Mouse (Mus musculus): ENCODE data around the gene Gpr153. TPM values are rescaled to one million over a fixed set of nuclear protein-coding genes. Genes with fewer than 3 reads are reported as not detected.

Gene Gpr153
- polyA plus RNA-seq, 1 experiment from 2014 or later, result 5.2 TPM

DNA sequence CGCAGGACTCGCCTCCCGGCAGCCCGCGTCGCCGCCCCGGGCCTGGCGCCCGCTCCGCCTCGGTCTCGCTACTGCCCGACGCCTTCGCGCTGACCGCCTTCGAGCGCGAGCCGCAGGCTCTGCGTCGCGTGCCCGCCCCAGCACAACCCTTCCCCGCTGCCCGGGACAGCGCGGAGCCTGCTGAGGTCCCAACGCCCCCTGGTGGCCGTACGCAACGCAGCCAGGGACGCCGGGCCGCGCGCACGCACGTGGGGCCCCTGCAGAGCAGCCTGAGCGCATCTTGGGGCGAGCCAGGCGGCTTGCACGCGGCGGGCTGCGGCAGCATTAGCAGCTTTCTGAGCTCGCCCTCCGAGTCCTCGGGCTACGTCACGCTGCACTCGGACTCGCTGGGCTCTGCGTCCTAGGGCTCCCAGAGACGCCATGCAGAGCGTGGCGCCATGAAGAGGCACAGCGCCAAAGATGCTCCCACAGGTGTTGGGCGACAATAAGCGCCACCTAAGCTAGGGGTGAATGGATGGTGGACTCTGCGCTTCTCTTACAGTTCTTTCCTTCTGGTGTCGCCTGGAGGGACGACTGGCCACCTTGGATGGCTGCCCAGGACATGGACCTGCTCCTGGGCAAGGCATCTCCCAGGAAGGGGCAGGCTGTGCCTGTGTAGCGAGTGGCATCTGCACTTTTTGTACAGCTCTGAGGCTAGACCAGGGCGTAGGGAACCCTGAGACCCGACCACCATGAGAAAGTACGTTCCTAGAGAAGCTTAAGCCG lies 9.3 kb downstream of the Gpr153 start:
- WGBS, result 7% methylated on average over 70 of the region's 70 CpGs
- peaks cover 58% of the 10 kb centered on the region for H3K27me3 ChIP-seq (ENCODE audit: insufficient read depth, low read length)
- ATAC-seq (replicated peaks; ENCODE audit: low FRiP score, low read depth) (peak; percentile 72), DNase-seq (ENCODE audit: low spot score) (peak; percentile 87)
- no peaks in the 10 kb centered on the region for H3K36me3 ChIP-seq (ENCODE audit: insufficient read depth, low read length)
- H3K27ac ChIP-seq, result no peak overlapping the region
- H3K4me1 ChIP-seq (replicated peaks; ENCODE audit: insufficient read depth, low read length), result 0 out of 2 replicates have a peak, but pooled peaks cover 5% of the 10 kb centered on the region
- no peaks in the 10 kb centered on the region for H3K9me3 ChIP-seq (replicated peaks; ENCODE audit: low read length)
- TF ChIP-seq CTCF (IDR thresholded peaks at IDR 0.05; ENCODE audit: low read depth), result peak; percentile 93
- H3K4me3 ChIP-seq (replicated peaks; ENCODE audit: low read depth, low read length), result peak overlapping the region; percentile 1; the same call in 1 of the 2 replicates
- no peak overlapping the region for H3K9ac ChIP-seq (ENCODE audit: low read depth, low read length)
- peak overlapping the region; percentile 46 for H3K4me2 ChIP-seq (ENCODE audit: low read length)

GRCm38 (mm10) chr4:152285505-152285904 lies 11.5 kb downstream of the Gpr153 start:
- 0 out of 2 replicates have a peak, but pooled peaks cover 5% of the 10 kb centered on the region for H3K4me1 ChIP-seq (replicated peaks; ENCODE audit: insufficient read depth, low read length)
- DNase-seq (ENCODE audit: low spot score), result peak; percentile 76
- H3K27ac ChIP-seq, result no peak overlapping the region
- H3K27me3 ChIP-seq (ENCODE audit: insufficient read depth, low read length), result peaks cover 73% of the 10 kb centered on the region
- no peaks in the 10 kb centered on the region for H3K36me3 ChIP-seq (ENCODE audit: insufficient read depth, low read length)
- H3K4me2 ChIP-seq (ENCODE audit: low read length), result no peak overlapping the region
- no peak overlapping the region for H3K9ac ChIP-seq (ENCODE audit: low read depth, low read length)
- no peak for ATAC-seq (replicated peaks; ENCODE audit: low FRiP score, low read depth)
- WGBS, result 3% methylated on average over 10 of the region's 10 CpGs
- peak; percentile 78 for TF ChIP-seq CTCF (IDR thresholded peaks at IDR 0.05; ENCODE audit: low read depth)
- no peaks in the 10 kb centered on the region for H3K9me3 ChIP-seq (replicated peaks; ENCODE audit: low read length)
- no peak overlapping the region for H3K4me3 ChIP-seq (replicated peaks; ENCODE audit: low read depth, low read length)

DNA sequence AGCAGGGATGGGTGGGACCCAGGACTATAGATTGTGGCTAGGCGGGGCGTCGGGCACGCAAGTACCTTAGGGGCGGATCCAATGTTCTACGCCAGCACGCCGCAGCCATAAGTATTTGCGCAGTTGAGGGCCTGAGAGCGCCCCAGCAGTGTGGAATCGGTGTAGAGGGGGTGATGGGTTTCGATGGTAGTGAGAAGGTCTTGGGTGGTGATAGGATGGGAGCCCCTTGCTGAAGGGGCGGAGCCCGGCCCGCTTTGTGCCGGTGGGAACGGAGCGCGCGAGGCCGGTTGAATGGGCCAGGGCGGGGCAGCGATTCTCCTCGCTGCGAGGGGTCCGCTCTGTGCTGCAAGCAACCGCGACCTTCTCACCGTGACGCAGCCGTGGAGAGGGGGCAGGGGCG lies 12.2 kb downstream of the Gpr153 start:
- H3K4me2 ChIP-seq (ENCODE audit: low read length), result no peak overlapping the region
- DNase-seq (ENCODE audit: low spot score) (no peak), ATAC-seq (replicated peaks; ENCODE audit: low FRiP score, low read depth) (no peak)
- H3K36me3 ChIP-seq (ENCODE audit: insufficient read depth, low read length), result no peaks in the 10 kb centered on the region
- no peak overlapping the region for H3K4me3 ChIP-seq (replicated peaks; ENCODE audit: low read depth, low read length)
- H3K9ac ChIP-seq (ENCODE audit: low read depth, low read length), result no peak overlapping the region
- no peak for TF ChIP-seq CTCF (IDR thresholded peaks at IDR 0.05; ENCODE audit: low read depth)
- peaks cover 80% of the 10 kb centered on the region for H3K27me3 ChIP-seq (ENCODE audit: insufficient read depth, low read length)
- WGBS, result 2% methylated on average over 31 of the region's 32 CpGs
- H3K27ac ChIP-seq, result no peak overlapping the region
- H3K9me3 ChIP-seq (replicated peaks; ENCODE audit: low read length), result no peaks in the 10 kb centered on the region
- 0 out of 2 replicates have a peak, but pooled peaks cover 5% of the 10 kb centered on the region for H3K4me1 ChIP-seq (replicated peaks; ENCODE audit: insufficient read depth, low read length)

- no peaks in the 10 kb centered on the region for H3K36me3 ChIP-seq (ENCODE audit: insufficient read depth, low read length)
- DNase-seq (ENCODE audit: low spot score) (peak; percentile 71), ATAC-seq (replicated peaks; ENCODE audit: low FRiP score, low read depth) (no peak; the same call in 1 of the 2 replicates)
- no peak overlapping the region for H3K9ac ChIP-seq (ENCODE audit: low read depth, low read length)
- H3K9me3 ChIP-seq (replicated peaks; ENCODE audit: low read length), result no peaks in the 10 kb centered on the region
- 4% methylated on average over 26 of the region's 26 CpGs for WGBS
- 0 out of 2 replicates have a peak, but pooled peaks cover 5% of the 10 kb centered on the region for H3K4me1 ChIP-seq (replicated peaks; ENCODE audit: insufficient read depth, low read length)
- no peak overlapping the region for H3K4me2 ChIP-seq (ENCODE audit: low read length)
- H3K27ac ChIP-seq, result no peak overlapping the region
- H3K27me3 ChIP-seq (ENCODE audit: insufficient read depth, low read length), result peaks cover 85% of the 10 kb centered on the region
- no peak for TF ChIP-seq CTCF (IDR thresholded peaks at IDR 0.05; ENCODE audit: low read depth)
- no peak overlapping the region for H3K4me3 ChIP-seq (replicated peaks; ENCODE audit: low read depth, low read length)
Observed at GRCm38 (mm10) chr4:152286887-152287286, 12.9 kb downstream of the Gpr153 start.

GRCm38 (mm10) chr4:152287317-152288120 lies 13.5 kb downstream of the Gpr153 start:
- Histone ChIP-seq H3K4me3 (replicated peaks; ENCODE audit: low read depth, low read length) (no peak overlapping the region), H3K27ac (no peak overlapping the region), H3K36me3 (ENCODE audit: insufficient read depth, low read length) (no peaks in the 10 kb centered on the region), H3K4me1 (replicated peaks; ENCODE audit: insufficient read depth, low read length) (peaks cover 8% of the 10 kb centered on the region; the same call in 1 of the 2 replicates), H3K27me3 (ENCODE audit: insufficient read depth, low read length) (peaks cover 81% of the 10 kb centered on the region), H3K4me2 (ENCODE audit: low read length) (no peak overlapping the region), H3K9ac (ENCODE audit: low read depth, low read length) (no peak overlapping the region), H3K9me3 (replicated peaks; ENCODE audit: low read length) (no peaks in the 10 kb centered on the region)
- WGBS, result 10% methylated on average over 19 of the region's 19 CpGs
- TF ChIP-seq CTCF (IDR thresholded peaks at IDR 0.05; ENCODE audit: low read depth), result no peak
- ATAC-seq (replicated peaks; ENCODE audit: low FRiP score, low read depth), result no peak
- no peak for DNase-seq (ENCODE audit: low spot score)

- Histone ChIP-seq H3K4me2 (ENCODE audit: low read length) (no peak overlapping the region), H3K36me3 (ENCODE audit: insufficient read depth, low read length) (no peaks in the 10 kb centered on the region), H3K9ac (ENCODE audit: low read depth, low read length) (no peak overlapping the region), H3K27ac (no peak overlapping the region), H3K27me3 (ENCODE audit: insufficient read depth, low read length) (peaks cover 72% of the 10 kb centered on the region), H3K4me1 (replicated peaks; ENCODE audit: insufficient read depth, low read length) (peaks cover 5% of the 10 kb centered on the region; the same call in 1 of the 2 replicates), H3K4me3 (replicated peaks; ENCODE audit: low read depth, low read length) (no peak overlapping the region), H3K9me3 (replicated peaks; ENCODE audit: low read length) (no peaks in the 10 kb centered on the region)
- TF ChIP-seq CTCF (IDR thresholded peaks at IDR 0.05; ENCODE audit: low read depth), result no peak
- DNase-seq (ENCODE audit: low spot score) (no peak), ATAC-seq (replicated peaks; ENCODE audit: low FRiP score, low read depth) (no peak)
- WGBS, result 46% methylated on average over 18 of the region's 18 CpGs
Observed at GRCm38 (mm10) chr4:152288398-152288945, 14.4 kb downstream of the Gpr153 start.

All from kidney, postnatal 0 days (tissue).